Mouse (Mus musculus): ENCODE results near the gene Lrrc1. TPM values are rescaled to one million over a fixed set of nuclear protein-coding genes. Genes with fewer than 3 reads are reported as not detected.
A peak's percentile ranks its signal among the peaks of the same experiment; 100 is the strongest.

Lrrc1 gene
- polyA plus RNA-seq, 1 experiment from 2014 or later: 9.4 TPM

- no peak overlapping the region for H3K4me2 ChIP-seq (replicated peaks)
- H3K4me1 ChIP-seq: peaks cover 6% of the 10 kb centered on the region; the same call in 1 of the 2 replicates
- H3K36me3 ChIP-seq: no peaks in the 10 kb centered on the region
- H3K4me3 ChIP-seq: no peak overlapping the region
- WGBS: 90% methylated on average over 11 of the region's 11 CpGs
- no peaks in the 10 kb centered on the region for H3K27me3 ChIP-seq
- no peak for ATAC-seq (replicated peaks)
- no peaks in the 10 kb centered on the region for H3K9me3 ChIP-seq
- no peak overlapping the region for H3K9ac ChIP-seq (replicated peaks)
- no peak overlapping the region for H3K27ac ChIP-seq (replicated peaks)
Measured at GRCm38 (mm10) chr9:77488611-77489010, 56.1 kb downstream of the Lrrc1 start.

- Histone ChIP-seq H3K27ac (replicated peaks) (no peak overlapping the region), H3K9ac (replicated peaks) (no peak overlapping the region), H3K4me3 (no peak overlapping the region), H3K4me2 (replicated peaks) (no peak overlapping the region), H3K9me3 (no peaks in the 10 kb centered on the region), H3K27me3 (no peaks in the 10 kb centered on the region), H3K36me3 (no peaks in the 10 kb centered on the region), H3K4me1 (peaks cover 12% of the 10 kb centered on the region)
- WGBS: 85% methylated on average over 7 of the region's 7 CpGs
- ATAC-seq (replicated peaks): no peak
Measured at GRCm38 (mm10) chr9:77487427-77487826, 57.2 kb downstream of the Lrrc1 start.

GRCm38 (mm10) chr9:77485915-77486314, 58.8 kb downstream of the Lrrc1 start:
- Histone ChIP-seq H3K4me2 (replicated peaks) (no peak overlapping the region), H3K4me1 (peaks cover 23% of the 10 kb centered on the region), H3K27ac (replicated peaks) (no peak overlapping the region), H3K36me3 (no peaks in the 10 kb centered on the region), H3K27me3 (no peaks in the 10 kb centered on the region), H3K4me3 (no peak overlapping the region), H3K9ac (replicated peaks) (no peak overlapping the region), H3K9me3 (no peaks in the 10 kb centered on the region)
- 81% methylated on average over 12 of the region's 12 CpGs for WGBS
- ATAC-seq (replicated peaks): no peak

GRCm38 (mm10) chr9:77484751-77485150, 59.9 kb downstream of the Lrrc1 start:
- no peak overlapping the region for H3K4me3 ChIP-seq
- no peak overlapping the region for H3K9ac ChIP-seq (replicated peaks)
- no peak for ATAC-seq (replicated peaks)
- H3K27me3 ChIP-seq: no peaks in the 10 kb centered on the region
- no peaks in the 10 kb centered on the region for H3K36me3 ChIP-seq
- peaks cover 34% of the 10 kb centered on the region for H3K4me1 ChIP-seq
- 93% methylated on average over 10 of the region's 10 CpGs for WGBS
- no peak overlapping the region for H3K4me2 ChIP-seq (replicated peaks)
- H3K27ac ChIP-seq (replicated peaks): no peak overlapping the region
- H3K9me3 ChIP-seq: no peaks in the 10 kb centered on the region

GRCm38 (mm10) chr9:77483559-77483958, 61.1 kb downstream of the Lrrc1 start:
- no peak for ATAC-seq (replicated peaks)
- 87% methylated on average over 3 of the region's 3 CpGs for WGBS

GRCm38 (mm10) chr9:77482281-77482680, 62.4 kb downstream of the Lrrc1 start:
- H3K4me2 ChIP-seq (replicated peaks): no peak overlapping the region
- no peaks in the 10 kb centered on the region for H3K9me3 ChIP-seq
- H3K27me3 ChIP-seq: no peaks in the 10 kb centered on the region
- ATAC-seq (replicated peaks): no peak; the same call in 1 of the 2 replicates
- H3K36me3 ChIP-seq: no peaks in the 10 kb centered on the region
- 49% methylated on average over 5 of the region's 5 CpGs for WGBS
- peaks cover 52% of the 10 kb centered on the region for H3K4me1 ChIP-seq
- H3K27ac ChIP-seq (replicated peaks): no peak overlapping the region
- H3K9ac ChIP-seq (replicated peaks): no peak overlapping the region
- no peak overlapping the region for H3K4me3 ChIP-seq

More at GRCm38 (mm10) chr9:77483559-77483958, 61.1 kb downstream of the Lrrc1 start:
- Histone ChIP-seq H3K4me1 (peaks cover 46% of the 10 kb centered on the region), H3K9me3 (no peaks in the 10 kb centered on the region), H3K27me3 (no peaks in the 10 kb centered on the region), H3K9ac (replicated peaks) (no peak overlapping the region), H3K36me3 (no peaks in the 10 kb centered on the region), H3K4me3 (no peak overlapping the region), H3K27ac (replicated peaks) (no peak overlapping the region), H3K4me2 (replicated peaks) (no peak overlapping the region)

GRCm38 (mm10) chr9:77481380-77481779, 63.3 kb downstream of the Lrrc1 start:
- H3K27me3 ChIP-seq: no peaks in the 10 kb centered on the region
- no peaks in the 10 kb centered on the region for H3K36me3 ChIP-seq
- 63% methylated on average over 7 of the region's 7 CpGs for WGBS
- H3K4me3 ChIP-seq: no peak overlapping the region
- no peak overlapping the region for H3K4me2 ChIP-seq (replicated peaks)
- H3K9me3 ChIP-seq: no peaks in the 10 kb centered on the region
- peak overlapping the region; percentile 68 for H3K27ac ChIP-seq (replicated peaks)
- no peak for ATAC-seq (replicated peaks)
- peaks cover 52% of the 10 kb centered on the region for H3K4me1 ChIP-seq
- H3K9ac ChIP-seq (replicated peaks): no peak overlapping the region

- H3K4me1 ChIP-seq: peaks cover 52% of the 10 kb centered on the region
- no peak overlapping the region for H3K9ac ChIP-seq (replicated peaks)
- H3K27me3 ChIP-seq: no peaks in the 10 kb centered on the region
- ATAC-seq (replicated peaks): peak; percentile 65
- H3K9me3 ChIP-seq: no peaks in the 10 kb centered on the region
- H3K36me3 ChIP-seq: no peaks in the 10 kb centered on the region
- peak overlapping the region; percentile 68 for H3K27ac ChIP-seq (replicated peaks)
- 34% methylated on average over 9 of the region's 9 CpGs for WGBS
- H3K4me3 ChIP-seq: no peak overlapping the region
- no peak overlapping the region for H3K4me2 ChIP-seq (replicated peaks)
Measured at GRCm38 (mm10) chr9:77480574-77481319, 63.9 kb downstream of the Lrrc1 start.

GRCm38 (mm10) chr9:77480001-77480400, 64.7 kb downstream of the Lrrc1 start:
- H3K27ac ChIP-seq (replicated peaks): no peak overlapping the region
- no peaks in the 10 kb centered on the region for H3K27me3 ChIP-seq
- ATAC-seq (replicated peaks): no peak
- H3K9ac ChIP-seq (replicated peaks): no peak overlapping the region
- peaks cover 52% of the 10 kb centered on the region for H3K4me1 ChIP-seq
- no peak overlapping the region for H3K4me3 ChIP-seq
- WGBS: 42% methylated on average over 7 of the region's 7 CpGs
- H3K9me3 ChIP-seq: no peaks in the 10 kb centered on the region
- H3K36me3 ChIP-seq: no peaks in the 10 kb centered on the region
- no peak overlapping the region for H3K4me2 ChIP-seq (replicated peaks)

- WGBS: 27% methylated on average over 10 of the region's 10 CpGs
- Histone ChIP-seq H3K9me3 (no peaks in the 10 kb centered on the region), H3K4me3 (no peak overlapping the region), H3K27me3 (no peaks in the 10 kb centered on the region), H3K27ac (replicated peaks) (no peak overlapping the region), H3K4me1 (peaks cover 45% of the 10 kb centered on the region), H3K9ac (replicated peaks) (no peak overlapping the region), H3K36me3 (no peaks in the 10 kb centered on the region), H3K4me2 (replicated peaks) (no peak overlapping the region)
- ATAC-seq (replicated peaks): no peak
Measured at GRCm38 (mm10) chr9:77478166-77478920, 66.3 kb downstream of the Lrrc1 start.

- no peak for ATAC-seq (replicated peaks)
- WGBS: 86% methylated on average over 4 of the region's 4 CpGs
- no peak overlapping the region for H3K4me3 ChIP-seq
Measured at GRCm38 (mm10) chr9:77474535-77474934, 70.1 kb downstream of the Lrrc1 start.

GRCm38 (mm10) chr9:77472557-77472956, 72.1 kb downstream of the Lrrc1 start:
- H3K9ac ChIP-seq (replicated peaks): no peak overlapping the region
- H3K27ac ChIP-seq (replicated peaks): no peak overlapping the region
- H3K36me3 ChIP-seq: no peaks in the 10 kb centered on the region
- no peak overlapping the region for H3K4me3 ChIP-seq
- H3K9me3 ChIP-seq: no peaks in the 10 kb centered on the region
- 82% methylated on average over 8 of the region's 8 CpGs for whole genome bisulfite sequencing
- H3K4me1 ChIP-seq: peaks cover 16% of the 10 kb centered on the region
- H3K4me2 ChIP-seq (replicated peaks): no peak overlapping the region
- H3K27me3 ChIP-seq: no peaks in the 10 kb centered on the region
- no peak for ATAC-seq (replicated peaks)

More at GRCm38 (mm10) chr9:77474535-77474934, 70.1 kb downstream of the Lrrc1 start:
- H3K36me3 ChIP-seq: no peaks in the 10 kb centered on the region
- H3K4me2 ChIP-seq (replicated peaks): no peak overlapping the region
- H3K9me3 ChIP-seq: no peaks in the 10 kb centered on the region
- no peaks in the 10 kb centered on the region for H3K27me3 ChIP-seq
- H3K27ac ChIP-seq (replicated peaks): no peak overlapping the region
- H3K9ac ChIP-seq (replicated peaks): no peak overlapping the region
- peaks cover 31% of the 10 kb centered on the region for H3K4me1 ChIP-seq
